Mouse (Mus musculus): Measurements from ENCODE around the gene Zfp512. TPM values are rescaled to one million over a fixed set of nuclear protein-coding genes. Genes with fewer than 3 reads are reported as not detected.

Gene Zfp512
- polyA plus RNA-seq, 1 experiment from 2014 or later = 102 TPM

DNA sequence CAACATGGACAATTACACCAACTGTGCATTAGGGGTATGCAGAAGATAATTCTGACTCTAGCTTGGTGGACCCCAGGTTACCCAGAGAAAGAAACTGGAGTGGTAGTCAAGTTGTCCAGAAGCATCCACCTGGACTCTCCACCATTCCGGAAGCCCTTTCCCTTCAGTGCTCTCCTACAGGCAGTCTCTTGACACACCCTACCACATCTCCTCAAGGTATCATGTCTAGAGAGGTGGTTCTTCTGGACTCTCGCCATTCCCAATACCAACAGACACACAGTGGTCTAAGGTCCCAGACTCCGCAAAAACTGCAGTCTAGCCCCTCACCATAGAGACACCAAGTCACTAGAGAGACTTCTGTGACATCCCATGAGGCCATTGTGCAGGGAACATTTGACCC, 33.2 kb downstream of the Zfp512 start, which contains the start of gene 4930548H24Rik:
4930548H24Rik (plus strand) TSS at position 301 of the 400 bp plus-strand sequence.
- Histone ChIP-seq H3K4me3 (ENCODE audit: low read depth, low read length) (no peak within 1 kb of the TSS), H3K36me3 (ENCODE audit: control insufficient read depth, insufficient read depth, low read length) (peaks cover 16% of the 10 kb centered on the region; the same call in 1 of the 2 replicates), H3K9ac (replicated peaks; ENCODE audit: low read depth, low read length) (no peak within 1 kb of the TSS), H3K27me3 (ENCODE audit: control insufficient read depth, insufficient read depth, low read length) (no peaks in the 10 kb centered on the region), H3K4me2 (ENCODE audit: low read depth, low read length) (no peak within 1 kb of the TSS), H3K4me1 (ENCODE audit: control insufficient read depth, insufficient read depth, low read length) (no peaks in the 10 kb centered on the region), H3K9me3 (ENCODE audit: control insufficient read depth, low read length) (no peaks in the 10 kb centered on the region), H3K27ac (ENCODE audit: low read depth, low read length) (no peak within 1 kb of the TSS)
- 95% methylated on average over 3 of the region's 3 CpGs for WGBS
- ATAC-seq (ENCODE audit: low read depth) = no peak

- WGBS = 93% methylated on average over 3 of the region's 3 CpGs
- Histone ChIP-seq H3K4me1 (ENCODE audit: control insufficient read depth, insufficient read depth, low read length) (no peaks in the 10 kb centered on the region), H3K4me3 (ENCODE audit: low read depth, low read length) (no peak overlapping the region), H3K36me3 (ENCODE audit: control insufficient read depth, insufficient read depth, low read length) (no peaks in the 10 kb centered on the region), H3K27ac (ENCODE audit: low read depth, low read length) (no peak overlapping the region), H3K4me2 (ENCODE audit: low read depth, low read length) (no peak overlapping the region), H3K9ac (replicated peaks; ENCODE audit: low read depth, low read length) (no peak overlapping the region), H3K27me3 (ENCODE audit: control insufficient read depth, insufficient read depth, low read length) (no peaks in the 10 kb centered on the region), H3K9me3 (ENCODE audit: control insufficient read depth, low read length) (no peaks in the 10 kb centered on the region)
- ATAC-seq (ENCODE audit: low read depth) = no peak
These were observed 35.7 kb downstream of the Zfp512 start for GRCm38 (mm10) chr5:31487889-31488288.

DNA sequence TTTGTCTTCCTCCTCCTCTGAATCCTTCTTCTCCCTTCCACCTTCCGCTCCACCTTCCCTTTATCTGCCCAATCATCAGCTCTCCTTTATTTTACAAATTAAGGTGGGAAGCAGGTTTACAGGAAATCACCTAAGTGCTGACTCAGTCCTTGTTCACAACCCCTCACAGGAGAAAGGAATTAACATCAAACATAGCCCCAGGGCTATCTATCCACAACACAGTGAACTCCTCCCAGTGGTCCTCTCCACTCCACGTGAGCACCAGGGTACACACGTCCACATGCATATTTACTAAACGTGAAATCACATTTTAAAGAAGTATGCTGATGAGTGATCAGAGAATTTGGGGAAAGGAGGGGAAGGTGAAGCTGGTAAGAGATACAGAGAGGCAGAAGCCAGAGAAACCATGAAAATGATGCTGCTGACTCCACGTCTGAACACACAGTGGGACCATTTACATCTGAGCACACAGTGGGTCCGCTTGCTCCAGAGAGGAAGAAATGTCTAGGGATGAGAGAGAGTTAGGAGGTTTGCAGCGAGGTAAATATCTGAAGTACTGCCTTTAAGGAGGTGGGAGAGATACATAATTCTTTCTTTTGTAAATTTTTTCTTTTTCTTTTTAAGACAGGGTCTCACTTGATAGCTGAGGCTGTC, 37.0 kb downstream of the Zfp512 start:
- ATAC-seq (ENCODE audit: low read depth) = no peak
- Histone ChIP-seq H3K36me3 (ENCODE audit: control insufficient read depth, insufficient read depth, low read length) (no peaks in the 10 kb centered on the region), H3K4me3 (ENCODE audit: low read depth, low read length) (no peak overlapping the region), H3K27me3 (ENCODE audit: control insufficient read depth, insufficient read depth, low read length) (no peaks in the 10 kb centered on the region), H3K27ac (ENCODE audit: low read depth, low read length) (no peak overlapping the region), H3K9ac (replicated peaks; ENCODE audit: low read depth, low read length) (no peak overlapping the region), H3K9me3 (ENCODE audit: control insufficient read depth, low read length) (no peaks in the 10 kb centered on the region), H3K4me2 (ENCODE audit: low read depth, low read length) (no peak overlapping the region), H3K4me1 (ENCODE audit: control insufficient read depth, insufficient read depth, low read length) (0 out of 2 replicates have a peak, but pooled peaks cover 2% of the 10 kb centered on the region)
- WGBS = 66% methylated on average over 7 of the region's 7 CpGs

DNA sequence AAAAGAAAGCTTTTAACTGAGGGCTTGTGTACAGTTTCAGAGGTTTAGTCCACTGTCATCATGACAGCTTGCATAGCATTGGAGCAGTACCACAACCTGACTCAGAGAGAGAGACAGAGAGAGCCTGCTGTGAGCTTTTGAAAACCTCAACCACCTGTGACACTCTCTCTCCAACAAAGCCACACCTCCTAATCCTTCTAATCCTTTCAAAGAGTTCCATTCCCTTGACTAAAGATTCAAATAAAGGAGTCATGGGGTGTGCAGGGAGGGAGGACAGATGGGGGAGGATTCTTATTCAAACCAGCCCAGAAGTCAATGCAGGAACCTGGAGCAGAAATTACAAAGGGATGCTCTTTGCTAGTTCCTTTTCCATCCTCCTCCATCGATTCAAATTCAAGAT, 39.8 kb downstream of the Zfp512 start:
- no peak overlapping the region for H3K27ac ChIP-seq (ENCODE audit: low read depth, low read length)
- H3K27me3 ChIP-seq (ENCODE audit: control insufficient read depth, insufficient read depth, low read length) = no peaks in the 10 kb centered on the region
- WGBS = 48% methylated on average over 1 of the region's 1 CpGs
- ATAC-seq (ENCODE audit: low read depth) = no peak
- no peaks in the 10 kb centered on the region for H3K9me3 ChIP-seq (ENCODE audit: control insufficient read depth, low read length)
- peaks cover 9% of the 10 kb centered on the region; the same call in 1 of the 2 replicates for H3K4me1 ChIP-seq (ENCODE audit: control insufficient read depth, insufficient read depth, low read length)
- H3K4me3 ChIP-seq (ENCODE audit: low read depth, low read length) = no peak overlapping the region
- no peaks in the 10 kb centered on the region for H3K36me3 ChIP-seq (ENCODE audit: control insufficient read depth, insufficient read depth, low read length)
- no peak overlapping the region for H3K9ac ChIP-seq (replicated peaks; ENCODE audit: low read depth, low read length)
- H3K4me2 ChIP-seq (ENCODE audit: low read depth, low read length) = no peak overlapping the region

GRCm38 (mm10) chr5:31494513-31495297, 42.5 kb downstream of the Zfp512 start, which contains the start of gene Gpn1:
Gpn1 (plus strand) TSS chr5:31494741.
- H3K9ac ChIP-seq (replicated peaks; ENCODE audit: low read depth, low read length) = peak within 1 kb of the TSS; percentile 51
- no peaks in the 10 kb centered on the region for H3K27me3 ChIP-seq (ENCODE audit: control insufficient read depth, insufficient read depth, low read length)
- H3K4me2 ChIP-seq (ENCODE audit: low read depth, low read length) = peak within 1 kb of the TSS; percentile 90
- H3K27ac ChIP-seq (ENCODE audit: low read depth, low read length) = no peak within 1 kb of the TSS
- peak within 1 kb of the TSS; percentile 84 for H3K4me3 ChIP-seq (ENCODE audit: low read depth, low read length)
- under 1% methylated on average over 49 of the region's 49 CpGs for WGBS
- ATAC-seq (ENCODE audit: low read depth) = peak; percentile 100
- H3K36me3 ChIP-seq (ENCODE audit: control insufficient read depth, insufficient read depth, low read length) = peaks cover 15% of the 10 kb centered on the region; the same call in 1 of the 2 replicates
- H3K4me1 ChIP-seq (ENCODE audit: control insufficient read depth, insufficient read depth, low read length) = peaks cover 9% of the 10 kb centered on the region; the same call in 1 of the 2 replicates
- H3K9me3 ChIP-seq (ENCODE audit: control insufficient read depth, low read length) = no peaks in the 10 kb centered on the region

- peaks cover 65% of the 10 kb centered on the region for H3K36me3 ChIP-seq (ENCODE audit: control insufficient read depth, insufficient read depth, low read length)
- ATAC-seq (ENCODE audit: low read depth) = no peak
These were observed 52.6 kb downstream of the Zfp512 start for GRCm38 (mm10) chr5:31504843-31505242.

GRCm38 (mm10) chr5:31512481-31512880, 60.2 kb downstream of the Zfp512 start:
- no peak overlapping the region for H3K4me3 ChIP-seq (ENCODE audit: low read depth, low read length)
- H3K4me2 ChIP-seq (ENCODE audit: low read depth, low read length) = no peak overlapping the region
- no peak overlapping the region for H3K27ac ChIP-seq (ENCODE audit: low read depth, low read length)
- no peaks in the 10 kb centered on the region for H3K27me3 ChIP-seq (ENCODE audit: control insufficient read depth, insufficient read depth, low read length)
- no peaks in the 10 kb centered on the region for H3K4me1 ChIP-seq (ENCODE audit: control insufficient read depth, insufficient read depth, low read length)
- no peaks in the 10 kb centered on the region for H3K9me3 ChIP-seq (ENCODE audit: control insufficient read depth, low read length)
- H3K9ac ChIP-seq (replicated peaks; ENCODE audit: low read depth, low read length) = no peak overlapping the region
- no peak for ATAC-seq (ENCODE audit: low read depth)
- WGBS = 90% methylated on average over 1 of the region's 1 CpGs
- H3K36me3 ChIP-seq (ENCODE audit: control insufficient read depth, insufficient read depth, low read length) = peaks cover 46% of the 10 kb centered on the region

More at GRCm38 (mm10) chr5:31504843-31505242, 52.6 kb downstream of the Zfp512 start:
- WGBS = 96% methylated on average over 10 of the region's 10 CpGs
- H3K4me3 ChIP-seq (ENCODE audit: low read depth, low read length) = no peak overlapping the region
- H3K9me3 ChIP-seq (ENCODE audit: control insufficient read depth, low read length) = no peaks in the 10 kb centered on the region
- H3K27ac ChIP-seq (ENCODE audit: low read depth, low read length) = no peak overlapping the region
- H3K27me3 ChIP-seq (ENCODE audit: control insufficient read depth, insufficient read depth, low read length) = no peaks in the 10 kb centered on the region
- H3K4me1 ChIP-seq (ENCODE audit: control insufficient read depth, insufficient read depth, low read length) = no peaks in the 10 kb centered on the region
- no peak overlapping the region for H3K9ac ChIP-seq (replicated peaks; ENCODE audit: low read depth, low read length)
- H3K4me2 ChIP-seq (ENCODE audit: low read depth, low read length) = no peak overlapping the region

DNA sequence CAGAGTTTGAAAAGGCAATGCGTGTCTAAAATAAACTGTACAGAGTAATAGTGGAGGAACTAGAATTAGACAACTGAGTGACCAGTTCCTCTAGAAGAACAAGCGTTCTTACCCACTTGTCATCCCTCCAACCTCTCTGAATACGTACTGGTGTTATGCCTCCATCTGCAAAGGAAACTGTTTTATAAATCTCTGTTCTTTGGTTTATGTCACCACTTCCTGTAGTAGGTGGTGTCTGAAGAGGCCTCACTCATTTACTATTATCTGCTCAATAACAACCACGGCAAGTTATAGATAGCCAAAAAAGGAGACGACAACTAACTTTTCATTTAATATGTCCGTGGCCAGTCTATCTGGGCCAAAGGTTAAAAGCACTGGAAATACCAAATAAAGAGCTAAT, 68.3 kb downstream of the Zfp512 start:
- no peak for ATAC-seq (ENCODE audit: low read depth)
- no peak overlapping the region for H3K4me2 ChIP-seq (ENCODE audit: low read depth, low read length)
- no peak overlapping the region for H3K9ac ChIP-seq (replicated peaks; ENCODE audit: low read depth, low read length)
- H3K27ac ChIP-seq (ENCODE audit: low read depth, low read length) = no peak overlapping the region
- peaks cover 3% of the 10 kb centered on the region for H3K4me1 ChIP-seq (ENCODE audit: control insufficient read depth, insufficient read depth, low read length)
- peaks cover 36% of the 10 kb centered on the region for H3K36me3 ChIP-seq (ENCODE audit: control insufficient read depth, insufficient read depth, low read length)
- no peak overlapping the region for H3K4me3 ChIP-seq (ENCODE audit: low read depth, low read length)
- H3K27me3 ChIP-seq (ENCODE audit: control insufficient read depth, insufficient read depth, low read length) = no peaks in the 10 kb centered on the region
- WGBS = 95% methylated on average over 6 of the region's 6 CpGs
- no peaks in the 10 kb centered on the region for H3K9me3 ChIP-seq (ENCODE audit: control insufficient read depth, low read length)
